Mouse (Mus musculus) spleen, embryonic (tissue): ENCODE data around the gene Gabbr1.

ENCODE experiments used
- CTCF ChIA-PET: fragments of 350-600 bp; sonication (Branson Sonifier 250); formaldehyde crosslinking; loops from one replicate; lab custom pipeline; 2022; lab: Charles Lee

Gabbr1 gene

DNA sequence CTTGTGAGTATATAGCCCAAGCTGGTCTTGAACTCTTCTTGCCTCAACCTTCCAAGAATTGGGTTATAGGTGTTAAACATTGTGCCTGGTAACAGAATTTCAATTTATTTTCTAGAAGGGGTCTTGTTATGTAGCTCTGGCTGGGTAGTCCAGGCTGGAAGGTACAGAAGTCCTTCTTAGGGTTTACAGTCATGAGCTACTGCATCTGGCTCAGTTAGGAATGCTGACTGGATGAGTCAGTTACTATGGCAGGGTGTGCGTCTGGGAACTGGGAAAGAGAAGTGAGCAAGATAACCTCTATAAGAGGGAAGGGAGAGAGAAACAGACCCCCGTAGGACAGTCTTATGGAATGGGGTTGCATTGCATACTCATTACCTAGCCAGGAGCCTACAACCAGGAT is 30.0 kb downstream of the Gabbr1 start:
- CTCF ChIA-PET, result no interaction called here

DNA sequence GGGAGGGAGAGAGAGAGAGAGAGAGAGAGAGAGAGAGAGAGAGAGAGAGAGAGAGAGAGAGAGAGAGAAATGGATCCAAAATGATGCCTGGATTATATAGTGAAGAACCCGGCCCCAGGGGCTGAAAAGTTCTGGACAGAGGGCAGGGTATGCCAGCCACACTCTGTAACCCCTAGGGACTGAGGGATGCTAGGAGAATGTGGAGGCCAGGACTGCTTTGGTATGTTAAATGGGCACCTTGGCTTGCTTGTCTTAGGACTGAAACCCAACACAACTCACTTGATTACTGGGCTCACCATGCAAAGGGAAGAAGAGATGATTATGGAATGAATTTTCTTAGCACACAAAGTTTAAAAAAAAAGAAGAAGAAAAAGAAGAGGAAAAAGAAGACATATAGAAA is 32.4 kb downstream of the Gabbr1 start:
- CTCF ChIA-PET, result no interaction called here

DNA sequence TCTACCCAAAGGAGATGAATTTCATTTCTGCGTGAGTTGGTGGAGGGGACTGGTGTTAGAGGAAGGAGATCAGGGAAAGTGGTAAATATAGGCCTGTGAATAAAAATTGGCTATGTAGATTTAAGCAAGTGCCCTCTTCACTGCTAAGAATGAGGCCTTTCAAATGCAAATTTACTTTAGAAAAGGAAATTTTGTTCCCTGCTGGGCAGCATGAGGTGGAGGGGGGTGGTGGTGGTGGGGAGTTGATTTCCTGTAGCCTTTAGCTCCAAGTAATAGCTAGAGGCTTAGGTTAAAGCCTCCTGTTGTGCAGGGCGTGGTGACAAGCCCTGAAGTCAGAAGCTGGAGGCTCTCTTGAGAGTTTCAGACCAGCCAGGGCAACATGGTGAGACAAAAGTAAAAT is 33.2 kb downstream of the Gabbr1 start:
- CTCF ChIA-PET, result interaction anchor here (0.7 kb wide), 1 partner anchor 60 kb away, joined by 5 read pairs; no protein-coding TSS in a partner anchor

DNA sequence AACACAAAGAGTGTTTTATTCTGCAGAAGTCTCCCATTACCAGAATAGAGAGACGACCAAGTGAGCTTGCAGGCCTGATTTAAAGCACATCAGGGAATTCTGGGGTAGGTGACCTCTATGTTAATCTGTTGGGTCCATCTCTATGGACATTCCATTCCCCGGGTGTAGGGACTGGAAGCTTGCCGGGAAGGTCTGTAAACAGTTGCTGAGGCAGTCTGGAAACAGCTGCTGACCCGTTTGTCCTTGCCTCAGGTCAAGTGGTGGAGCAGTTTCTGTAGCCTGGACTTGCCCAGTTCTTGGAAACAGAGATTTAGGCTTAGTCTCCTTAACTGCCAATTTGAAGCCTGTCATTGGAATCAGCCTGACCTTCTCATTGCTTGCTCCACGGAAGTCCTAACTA is 34.4 kb downstream of the Gabbr1 start:
- CTCF ChIA-PET, result no interaction called here

DNA sequence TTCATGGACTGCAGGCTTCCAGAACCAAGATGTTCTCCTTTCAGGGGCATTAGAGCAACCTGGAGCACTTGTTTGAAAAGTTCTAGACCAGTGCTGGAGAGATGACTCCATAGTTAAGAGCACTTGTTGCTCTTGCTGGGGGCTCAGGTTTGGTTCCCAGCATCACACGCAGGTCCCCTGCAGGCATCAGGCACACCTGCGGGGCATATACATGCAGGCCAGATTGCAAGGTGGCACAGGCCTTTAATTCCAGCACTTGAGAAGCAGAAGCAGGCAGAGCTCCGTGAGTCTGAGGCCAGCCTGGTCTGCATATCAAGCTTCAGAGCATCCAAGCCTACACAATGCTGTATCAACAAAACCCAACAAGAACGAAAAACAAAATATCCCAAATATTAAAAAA is 35.9 kb downstream of the Gabbr1 start:
- CTCF ChIA-PET, result no interaction called here

DNA sequence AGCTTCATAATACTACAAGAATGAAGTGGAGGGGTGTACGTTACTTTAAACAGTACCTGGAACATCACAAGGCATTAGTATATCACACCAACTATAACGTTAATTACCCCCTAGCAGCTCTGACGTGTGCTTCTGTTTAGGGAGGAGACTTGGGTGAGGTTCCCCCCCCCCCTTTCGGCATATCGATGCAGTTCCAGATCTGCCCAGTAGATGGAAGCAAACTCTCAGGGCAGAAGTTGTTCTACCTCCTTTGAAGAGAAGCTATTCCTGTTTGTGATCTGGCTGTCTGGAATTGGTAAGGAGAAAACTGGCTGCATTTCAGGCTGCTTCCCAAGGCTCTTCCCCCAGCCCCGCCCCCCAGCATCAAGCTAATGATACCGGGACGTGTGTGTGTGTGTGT is 37.6 kb downstream of the Gabbr1 start:
- CTCF ChIA-PET, result interaction anchor here (0.6 to 0.7 kb wide), 5 partner anchors 29 to 119 kb away, joined by 3 to 7 read pairs (median 4); no protein-coding TSS in a partner anchor

DNA sequence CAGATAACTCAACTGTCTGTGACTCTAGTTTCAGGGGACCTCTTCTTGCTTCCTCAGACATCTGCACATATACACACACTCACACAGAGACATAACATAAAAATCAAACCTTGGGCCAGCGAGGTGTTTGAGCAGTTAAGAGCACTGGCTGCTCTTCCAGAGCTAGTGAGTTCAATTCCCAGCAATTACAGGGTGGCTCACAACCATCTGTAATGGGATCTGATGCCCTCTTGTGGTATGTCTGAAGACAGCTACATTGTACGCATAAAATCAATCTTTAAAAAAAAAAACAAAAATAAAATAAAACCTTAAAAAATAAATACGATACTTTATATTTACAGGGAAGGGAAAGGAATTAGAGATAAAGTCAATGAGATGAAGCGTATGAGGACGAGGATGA is 38.9 kb downstream of the Gabbr1 start:
- CTCF ChIA-PET, result no interaction called here

DNA sequence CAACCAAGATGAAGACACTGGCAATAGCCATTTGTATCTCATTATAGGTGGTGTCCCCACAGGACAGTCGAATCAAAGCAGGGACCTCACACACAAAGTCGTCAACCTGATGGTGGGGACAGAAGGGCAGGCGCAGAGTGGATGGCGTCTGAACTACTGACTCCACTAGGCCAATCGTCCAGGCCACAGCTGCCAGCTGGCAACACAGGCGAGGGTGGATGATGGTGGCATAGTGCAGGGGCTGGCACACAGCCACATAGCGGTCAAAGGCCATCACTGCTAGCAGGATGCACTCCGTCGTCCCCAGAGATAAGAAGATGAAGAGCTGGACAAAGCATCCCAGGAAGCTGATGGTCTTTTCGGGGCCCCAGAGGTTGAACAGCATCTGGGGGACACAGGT is 39.8 kb downstream of the Gabbr1 start:
- CTCF ChIA-PET, result no interaction called here

DNA sequence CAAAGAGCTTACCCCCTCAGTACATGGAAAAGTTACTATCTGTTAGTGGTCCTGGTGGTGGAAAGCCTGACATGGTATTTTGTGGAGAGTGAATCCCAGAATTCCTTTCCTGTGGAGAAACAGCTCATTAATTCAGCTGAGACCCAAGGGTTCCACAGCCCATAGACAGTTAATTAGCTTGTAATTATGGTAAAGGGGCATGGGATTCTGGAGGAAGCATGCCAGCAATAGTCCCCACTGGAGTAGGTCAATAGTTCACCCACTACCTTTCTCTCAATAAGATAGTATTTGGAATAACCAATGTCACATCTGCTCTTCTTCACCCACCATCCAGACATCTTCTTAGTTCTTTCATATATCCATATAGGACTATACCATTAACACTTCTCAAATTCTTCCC is 42.6 kb downstream of the Gabbr1 start, which contains the start of gene Olfr90:
Gene Olfr90 (minus strand): TSS at position 101 of the 400 bp plus-strand sequence.
- CTCF ChIA-PET, result no interaction called here

DNA sequence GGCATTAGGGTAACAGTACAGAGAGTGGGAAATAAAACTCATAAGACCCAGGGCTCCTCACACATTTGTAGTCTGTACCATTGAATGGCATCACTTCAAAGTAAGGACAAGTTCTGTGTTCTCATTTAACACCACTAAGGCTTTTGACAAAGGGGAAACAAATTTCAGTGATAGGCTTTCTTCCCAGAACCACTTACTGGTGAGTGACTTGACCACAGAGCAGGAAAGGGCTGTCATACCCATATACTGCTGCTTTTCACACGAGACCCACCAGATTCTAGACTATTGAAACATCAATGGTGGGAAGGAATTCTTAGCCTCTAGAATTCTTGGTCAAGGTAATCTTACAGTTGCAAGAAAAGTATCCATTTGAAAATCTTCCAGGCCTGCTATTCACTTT is 46.4 kb downstream of the Gabbr1 start:
- CTCF ChIA-PET, result no interaction called here

DNA sequence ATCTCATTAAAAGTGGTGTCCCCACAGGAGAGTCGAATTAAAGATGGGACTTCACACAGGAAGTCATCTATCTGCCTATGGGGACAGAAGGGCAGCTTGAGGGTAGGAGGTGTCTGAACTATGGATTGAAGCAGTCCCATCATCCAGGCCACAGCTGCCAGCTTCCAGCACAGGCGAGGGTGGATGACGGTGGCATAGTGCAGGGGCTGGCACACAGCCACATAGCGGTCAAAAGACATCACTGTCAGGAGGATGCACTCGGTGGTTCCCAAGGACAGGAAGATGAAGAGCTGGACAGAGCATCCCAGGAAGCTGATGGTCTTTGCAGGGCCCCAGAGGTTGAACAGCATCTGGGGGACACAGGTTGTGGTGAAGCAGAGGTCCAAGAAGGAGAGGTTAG is 47.5 kb downstream of the Gabbr1 start:
- CTCF ChIA-PET, result no interaction called here

DNA sequence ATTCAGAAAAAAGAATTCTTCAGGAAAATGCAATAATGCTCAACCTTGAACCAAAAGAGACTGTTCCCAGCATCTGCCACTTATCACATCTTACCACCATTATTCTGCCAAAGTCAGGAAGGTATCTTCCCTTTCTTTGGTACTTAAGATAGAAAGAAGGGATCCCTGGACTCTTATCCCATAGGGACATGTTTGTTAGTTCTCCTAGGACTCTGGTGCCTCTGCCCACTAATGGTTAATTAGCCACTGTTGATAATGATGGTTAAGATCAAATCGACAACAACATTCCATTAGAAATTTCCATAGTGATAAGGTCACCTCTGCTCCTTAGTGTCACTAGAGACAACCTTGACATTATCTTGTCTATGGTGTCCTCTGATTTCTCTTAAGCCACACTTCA is 52.4 kb downstream of the Gabbr1 start, which contains the start of gene Olfr91:
Gene Olfr91 (minus strand): TSS at position 101 of the 400 bp plus-strand sequence.
- CTCF ChIA-PET, result no interaction called here

DNA sequence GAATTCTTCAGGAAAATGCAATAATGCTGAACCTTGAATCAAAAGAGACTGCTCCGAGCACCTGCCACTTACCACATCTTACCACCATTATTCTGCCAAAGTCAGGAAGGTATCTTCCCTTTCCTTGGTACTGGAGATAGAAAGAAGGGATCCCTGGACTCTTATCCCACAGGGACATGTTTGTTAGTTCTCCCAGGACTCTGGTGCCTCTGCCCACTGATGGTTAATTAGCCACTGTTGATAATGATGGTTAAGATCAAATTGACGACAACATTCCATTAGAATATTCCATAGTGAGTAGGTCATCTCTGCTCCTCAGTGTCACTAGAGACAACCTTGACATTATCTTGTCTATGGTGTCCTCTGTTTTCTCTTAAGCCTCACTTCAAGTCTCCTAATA is 74.2 kb downstream of the Gabbr1 start, which contains the start of gene Olfr92:
Gene Olfr92 (minus strand): TSS at position 101 of the 400 bp plus-strand sequence.
- CTCF ChIA-PET, result no interaction called here
